Mouse (Mus musculus): ENCODE measurements around the gene Tceal9.

- TF ChIP-seq CTCF (IDR thresholded peaks at IDR 0.05) (no peak), POLR2A (IDR thresholded peaks at IDR 0.05; ENCODE audit: insufficient read depth, low read depth, low read length) (no peak), EP300 (IDR thresholded peaks at IDR 0.05; ENCODE audit: insufficient read depth, low read depth, low read length) (no peak)
These were observed 34.5 kb downstream of the Tceal9 start for GRCm38 (mm10) chrX:136279410-136279809.

All from heart, adult 2 months (tissue).